Mouse (Mus musculus): ENCODE results near the gene Cd80. TPM values are rescaled to one million over a fixed set of nuclear protein-coding genes. Genes with fewer than 3 reads are reported as not detected.
A peak's percentile ranks its signal among the peaks of the same experiment; 100 is the strongest.

Cd80 gene
- total and polyA plus RNA-seq, 3 experiments = 3.0 to 77.0 (median 5.3) TPM

GRCm38 (mm10) chr16:38478296-38478695 is 22.9 kb downstream of the Cd80 start:
- peaks cover 69% of the 10 kb centered on the region for H3K4me1 ChIP-seq (ENCODE audit: insufficient read depth, low read depth, low read length)
- no peak for TF ChIP-seq CTCF (IDR thresholded peaks at IDR 0.05; ENCODE audit: low read depth, low read length)
- no peak for TF ChIP-seq POLR2AphosphoS5 (IDR thresholded peaks at IDR 0.05; ENCODE audit: insufficient replicate concordance, low read depth, low read length)
- TF ChIP-seq GATA2 (IDR thresholded peaks at IDR 0.05; ENCODE audit: borderline replicate concordance, low read depth, low read length) = no peak
- TF ChIP-seq GATA1 (IDR thresholded peaks at IDR 0.05; ENCODE audit: borderline replicate concordance, low read length) = no peak
- TF ChIP-seq TAL1 (conservative IDR thresholded peaks at IDR 0.05; ENCODE audit: low read depth, low read length) = no peak

GRCm38 (mm10) chr16:38481327-38481726 is 26.0 kb downstream of the Cd80 start:
- peak; percentile 85 for ATAC-seq (ENCODE audit: extremely low read depth, insufficient number of reproducible peaks, low FRiP score, poor library complexity, severe bottlenecking)
- DNase-seq (ENCODE audit: low spot score) = peak; percentile 77
- TF ChIP-seq TAL1 (conservative IDR thresholded peaks at IDR 0.05; ENCODE audit: low read depth, low read length) (peak; percentile 66), CTCF (IDR thresholded peaks at IDR 0.05; ENCODE audit: low read depth, low read length) (no peak)
- peak overlapping the region; percentile 65; the same call in 1 of the 2 replicates for H3K4me3 ChIP-seq (ENCODE audit: low read depth, low read length)
- no peaks in the 10 kb centered on the region for H3K9me3 ChIP-seq (replicated peaks)
- peaks cover 29% of the 10 kb centered on the region for H3K36me3 ChIP-seq (replicated peaks)
- H3K4me1 ChIP-seq (ENCODE audit: insufficient read depth, low read depth, low read length) = peaks cover 48% of the 10 kb centered on the region
- peaks cover 13% of the 10 kb centered on the region for H3K27me3 ChIP-seq (ENCODE audit: insufficient read depth, low read length)

More at GRCm38 (mm10) chr16:38478296-38478695, 22.9 kb downstream of the Cd80 start:
- H3K4me3 ChIP-seq (ENCODE audit: low read depth, low read length) = no peak overlapping the region
- H3K27me3 ChIP-seq (ENCODE audit: insufficient read depth, low read length) = peaks cover 3% of the 10 kb centered on the region; the same call in 1 of the 2 replicates
- no peak for ATAC-seq (ENCODE audit: extremely low read depth, insufficient number of reproducible peaks, low FRiP score, poor library complexity, severe bottlenecking)
- peaks cover 19% of the 10 kb centered on the region for H3K36me3 ChIP-seq (replicated peaks)
- H3K9me3 ChIP-seq (replicated peaks) = no peaks in the 10 kb centered on the region
- no peak for DNase-seq (ENCODE audit: low spot score)

GRCm38 (mm10) chr16:38482780-38483562 is 27.6 kb downstream of the Cd80 start:
- ATAC-seq (ENCODE audit: extremely low read depth, insufficient number of reproducible peaks, low FRiP score, poor library complexity, severe bottlenecking) (no peak), DNase-seq (ENCODE audit: low spot score) (no peak)
- Histone ChIP-seq H3K27me3 (ENCODE audit: insufficient read depth, low read length) (peaks cover 13% of the 10 kb centered on the region), H3K9me3 (replicated peaks) (no peaks in the 10 kb centered on the region), H3K36me3 (replicated peaks) (peaks cover 23% of the 10 kb centered on the region), H3K4me3 (ENCODE audit: low read depth, low read length) (no peak overlapping the region), H3K4me1 (ENCODE audit: insufficient read depth, low read depth, low read length) (peaks cover 39% of the 10 kb centered on the region)
- TF ChIP-seq GATA2 (IDR thresholded peaks at IDR 0.05; ENCODE audit: borderline replicate concordance, low read depth, low read length) (no peak), GATA1 (IDR thresholded peaks at IDR 0.05; ENCODE audit: borderline replicate concordance, low read length) (no peak), POLR2AphosphoS5 (IDR thresholded peaks at IDR 0.05; ENCODE audit: insufficient replicate concordance, low read depth, low read length) (no peak), TAL1 (conservative IDR thresholded peaks at IDR 0.05; ENCODE audit: low read depth, low read length) (no peak), CTCF (IDR thresholded peaks at IDR 0.05; ENCODE audit: low read depth, low read length) (no peak)

- Histone ChIP-seq H3K9me3 (replicated peaks) (no peaks in the 10 kb centered on the region), H3K4me1 (ENCODE audit: insufficient read depth, low read depth, low read length) (peaks cover 41% of the 10 kb centered on the region), H3K4me3 (ENCODE audit: low read depth, low read length) (no peak overlapping the region; the same call in 1 of the 2 replicates), H3K36me3 (replicated peaks) (peaks cover 25% of the 10 kb centered on the region), H3K27me3 (ENCODE audit: insufficient read depth, low read length) (peaks cover 13% of the 10 kb centered on the region)
- DNase-seq (ENCODE audit: low spot score) (no peak), ATAC-seq (ENCODE audit: extremely low read depth, insufficient number of reproducible peaks, low FRiP score, poor library complexity, severe bottlenecking) (no peak)
- TF ChIP-seq CTCF (IDR thresholded peaks at IDR 0.05; ENCODE audit: low read depth, low read length) = no peak
- no peak for TF ChIP-seq GATA1 (IDR thresholded peaks at IDR 0.05; ENCODE audit: borderline replicate concordance, low read length)
- no peak for TF ChIP-seq TAL1 (conservative IDR thresholded peaks at IDR 0.05; ENCODE audit: low read depth, low read length)
- no peak for TF ChIP-seq GATA2 (IDR thresholded peaks at IDR 0.05; ENCODE audit: borderline replicate concordance, low read depth, low read length)
- TF ChIP-seq POLR2AphosphoS5 (IDR thresholded peaks at IDR 0.05; ENCODE audit: insufficient replicate concordance, low read depth, low read length) = no peak
These were observed 28.4 kb downstream of the Cd80 start for GRCm38 (mm10) chr16:38483582-38484309.

- H3K9me3 ChIP-seq (replicated peaks) = no peaks in the 10 kb centered on the region
- H3K4me1 ChIP-seq (ENCODE audit: insufficient read depth, low read depth, low read length) = peaks cover 33% of the 10 kb centered on the region
- ATAC-seq (ENCODE audit: extremely low read depth, insufficient number of reproducible peaks, low FRiP score, poor library complexity, severe bottlenecking) (no peak), DNase-seq (ENCODE audit: low spot score) (no peak)
- H3K36me3 ChIP-seq (replicated peaks) = peaks cover 53% of the 10 kb centered on the region
- no peaks in the 10 kb centered on the region for H3K27me3 ChIP-seq (ENCODE audit: insufficient read depth, low read length)
- no peak overlapping the region for H3K4me3 ChIP-seq (ENCODE audit: low read depth, low read length)
- no peak for TF ChIP-seq GATA2 (IDR thresholded peaks at IDR 0.05; ENCODE audit: borderline replicate concordance, low read depth, low read length)
- no peak for TF ChIP-seq GATA1 (IDR thresholded peaks at IDR 0.05; ENCODE audit: borderline replicate concordance, low read length)
- no peak for TF ChIP-seq TAL1 (conservative IDR thresholded peaks at IDR 0.05; ENCODE audit: low read depth, low read length)
- TF ChIP-seq POLR2AphosphoS5 (IDR thresholded peaks at IDR 0.05; ENCODE audit: insufficient replicate concordance, low read depth, low read length) = no peak
- TF ChIP-seq CTCF (IDR thresholded peaks at IDR 0.05; ENCODE audit: low read depth, low read length) = no peak
These were observed 37.2 kb downstream of the Cd80 start for GRCm38 (mm10) chr16:38492551-38492950.

GRCm38 (mm10) chr16:38493890-38494289 is 38.5 kb downstream of the Cd80 start:
- TF ChIP-seq GATA2 (IDR thresholded peaks at IDR 0.05; ENCODE audit: borderline replicate concordance, low read depth, low read length) = no peak
- Histone ChIP-seq H3K4me3 (ENCODE audit: low read depth, low read length) (no peak overlapping the region), H3K27me3 (ENCODE audit: insufficient read depth, low read length) (no peaks in the 10 kb centered on the region), H3K9me3 (replicated peaks) (no peaks in the 10 kb centered on the region), H3K4me1 (ENCODE audit: insufficient read depth, low read depth, low read length) (peaks cover 27% of the 10 kb centered on the region), H3K36me3 (replicated peaks) (peaks cover 58% of the 10 kb centered on the region)
- ATAC-seq (ENCODE audit: extremely low read depth, insufficient number of reproducible peaks, low FRiP score, poor library complexity, severe bottlenecking) = no peak
- no peak for DNase-seq (ENCODE audit: low spot score)

Measured in G1E (cell line).